Mouse (Mus musculus) heart, adult 2 months (tissue): ENCODE results near the gene Grik1. TPM values are rescaled to one million over a fixed set of nuclear protein-coding genes. Genes with fewer than 3 reads are reported as not detected.

Experiments
- DNase-seq, 2 experiments: peaks; one replicate each; pipeline ENCODE4 v3.0.0; 2021
- H3K27ac ChIP-seq: fragments of 200-600 bp; 2 replicates; pipeline ENCODE4 v1.8.1; 2022
- H3K27me3 ChIP-seq: fragments of 200-500 bp; 2 replicates; pipeline ENCODE4 v1.6.1; 2012; ENCODE audit warnings: mild to moderate bottlenecking, low read length, inconsistent platforms, mixed read lengths; ENCODE audit not compliant: control insufficient read depth, insufficient read depth
- H3K36me3 ChIP-seq: fragments of 200-500 bp; 2 replicates; pipeline ENCODE4 v1.6.1; 2012; ENCODE audit warnings: low read length, inconsistent platforms; ENCODE audit not compliant: control insufficient read depth, insufficient read depth
- H3K4me1 ChIP-seq: fragments of 200-500 bp; 2 replicates; pipeline ENCODE4 v1.6.1; 2011; ENCODE audit warnings: low read length; ENCODE audit not compliant: control insufficient read depth, insufficient read depth
- H3K4me3 ChIP-seq: fragments of 200-600 bp; 2 replicates; pipeline ENCODE4 v1.8.1; 2022
- H3K79me2 ChIP-seq: fragments of 200-500 bp; replicated peaks from 2 replicates; pipeline ENCODE4 v1.6.1; 2012; ENCODE audit warnings: mild to moderate bottlenecking, inconsistent platforms, low read length, moderate library complexity, mixed read lengths; ENCODE audit not compliant: control insufficient read depth, insufficient read depth
- H3K9ac ChIP-seq: fragments of 200-500 bp; 2 replicates; pipeline ENCODE4 v1.6.1; 2012; ENCODE audit warnings: low read depth, mild to moderate bottlenecking, control low read depth, inconsistent platforms, low read length, mixed read lengths
- CTCF ChIP-seq: fragments of 200-600 bp; IDR thresholded peaks from 2 replicates; pipeline ENCODE4 v1.8.1; 2022; ENCODE audit warnings: antibody characterized with exemption, mild to moderate bottlenecking, moderate library complexity
- EP300 ChIP-seq: fragments of 200-500 bp; IDR thresholded peaks from 2 replicates; pipeline ENCODE4 v1.6.1; 2011; ENCODE audit warnings: low read depth, low read length, control low read depth; ENCODE audit not compliant: insufficient read depth
- POLR2A ChIP-seq: fragments of 200-500 bp; IDR thresholded peaks from 2 replicates; pipeline ENCODE4 v1.6.1; 2011; ENCODE audit warnings: mild to moderate bottlenecking, low read depth, low read length, control low read depth; ENCODE audit not compliant: insufficient read depth
- WGBS: fragments of 180-500 bp; shearing (Covaris S2); methylation state at CpG from one replicate; pipeline ENCODE4 v1.1.7; 2018; 5-methylcytosine and 5-hydroxymethylcytosine counted together
- intact Hi-C: fragments of 180-260 bp; cut with DNase I; formaldehyde crosslinking; loops from one replicate; pipeline ENCODE4 v1.15.1; 2025
- polyA plus RNA-seq: library from polyadenylated mRNA; depleted of rRNA; stranded (reverse); fragments of >200 nt; gene quantifications from 2 replicates; pipeline ENCODE4 v1.2.3, GENCODE M21; 2012
- total RNA-seq, 2 experiments: library from RNA; stranded (reverse); gene quantifications; 2 replicates each; pipeline ENCODE4 v1.2.3; 2021

The Grik1 gene
- total and polyA plus RNA-seq, 3 experiments, result not detected

GRCm38 (mm10) chr16:88252676-88253075 lies 37.4 kb downstream of the Grik1 start:
- no peaks in the 10 kb centered on the region for H3K79me2 ChIP-seq
- 73% methylated on average over 2 of the region's 2 CpGs for WGBS
- H3K9ac ChIP-seq, result no peak overlapping the region
- H3K27ac ChIP-seq, result no peak overlapping the region
- H3K4me1 ChIP-seq, result no peaks in the 10 kb centered on the region
- intact Hi-C loops, result no loop called here
- no peaks in the 10 kb centered on the region for H3K27me3 ChIP-seq
- no peak overlapping the region for H3K4me3 ChIP-seq
- TF ChIP-seq EP300, result no peak
- no peak for TF ChIP-seq POLR2A
- TF ChIP-seq CTCF, result no peak
- DNase-seq, result no peak
- H3K36me3 ChIP-seq, result no peaks in the 10 kb centered on the region

GRCm38 (mm10) chr16:88251049-88251448 lies 39.0 kb downstream of the Grik1 start:
- Histone ChIP-seq H3K36me3 (no peaks in the 10 kb centered on the region), H3K79me2 (no peaks in the 10 kb centered on the region), H3K9ac (no peak overlapping the region), H3K4me3 (no peak overlapping the region), H3K27me3 (no peaks in the 10 kb centered on the region), H3K27ac (no peak overlapping the region), H3K4me1 (no peaks in the 10 kb centered on the region)
- intact Hi-C loops, result no loop called here
- TF ChIP-seq POLR2A (no peak), CTCF (no peak), EP300 (no peak)
- 68% methylated on average over 5 of the region's 5 CpGs for WGBS
- DNase-seq, result no peak

GRCm38 (mm10) chr16:88249825-88250224 lies 40.2 kb downstream of the Grik1 start:
- 61% methylated on average over 3 of the region's 3 CpGs for WGBS

GRCm38 (mm10) chr16:88247586-88247985 lies 42.5 kb downstream of the Grik1 start:
- no peak for DNase-seq
- TF ChIP-seq POLR2A (no peak), EP300 (no peak), CTCF (no peak)
- intact Hi-C loops, result no loop called here
- 78% methylated on average over 3 of the region's 3 CpGs for WGBS
- Histone ChIP-seq H3K9ac (no peak overlapping the region), H3K27ac (no peak overlapping the region), H3K4me1 (no peaks in the 10 kb centered on the region), H3K4me3 (no peak overlapping the region), H3K27me3 (no peaks in the 10 kb centered on the region), H3K36me3 (no peaks in the 10 kb centered on the region), H3K79me2 (no peaks in the 10 kb centered on the region)

More at GRCm38 (mm10) chr16:88249825-88250224, 40.2 kb downstream of the Grik1 start:
- H3K4me1 ChIP-seq, result no peaks in the 10 kb centered on the region
- no peak overlapping the region for H3K9ac ChIP-seq
- H3K4me3 ChIP-seq, result no peak overlapping the region
- H3K27ac ChIP-seq, result no peak overlapping the region
- TF ChIP-seq CTCF (no peak), EP300 (no peak), POLR2A (no peak)
- DNase-seq, result no peak
- intact Hi-C loops, result no loop called here
- no peaks in the 10 kb centered on the region for H3K27me3 ChIP-seq
- H3K79me2 ChIP-seq, result no peaks in the 10 kb centered on the region
- H3K36me3 ChIP-seq, result no peaks in the 10 kb centered on the region

GRCm38 (mm10) chr16:88244658-88245057 lies 45.4 kb downstream of the Grik1 start:
- no peak for TF ChIP-seq CTCF
- TF ChIP-seq EP300, result no peak
- no peak for TF ChIP-seq POLR2A
- intact Hi-C loops, result no loop called here
- 68% methylated on average over 4 of the region's 4 CpGs for WGBS

GRCm38 (mm10) chr16:88225616-88226015 lies 64.4 kb downstream of the Grik1 start:
- Histone ChIP-seq H3K27me3 (no peaks in the 10 kb centered on the region), H3K9ac (no peak overlapping the region), H3K4me1 (no peaks in the 10 kb centered on the region), H3K79me2 (no peaks in the 10 kb centered on the region), H3K27ac (no peak overlapping the region), H3K4me3 (no peak overlapping the region), H3K36me3 (no peaks in the 10 kb centered on the region)
- intact Hi-C loops, result no loop called here
- TF ChIP-seq EP300, result no peak
- 56% methylated on average over 10 of the region's 16 CpGs for WGBS
- no peak for DNase-seq

More at GRCm38 (mm10) chr16:88244658-88245057, 45.4 kb downstream of the Grik1 start:
- Histone ChIP-seq H3K9ac (no peak overlapping the region), H3K4me3 (no peak overlapping the region), H3K27ac (no peak overlapping the region), H3K4me1 (no peaks in the 10 kb centered on the region), H3K79me2 (no peaks in the 10 kb centered on the region), H3K27me3 (no peaks in the 10 kb centered on the region), H3K36me3 (no peaks in the 10 kb centered on the region)
- DNase-seq, result no peak
